Mouse (Mus musculus) layer of hippocampus, adult 9-10 months (tissue): ENCODE data around the gene Sdr42e1.

Experiments used
- DNase-seq: peaks from one replicate; pipeline ENCODE4 v3.0.0; 2022; ENCODE audit warnings: low spot score

The Sdr42e1 gene

GRCm38 (mm10) chr8:117673430-117673830 lies at the start of gene Sdr42e1:
Gene Sdr42e1, minus strand, starts transcription at chr8:117673689.
- DNase-seq, result peak; percentile 9

GRCm38 (mm10) chr8:117718152-117718860 lies 44.8 kb upstream of the Sdr42e1 start:
- DNase-seq, result no peak

- no peak for DNase-seq
Observed at GRCm38 (mm10) chr8:117715896-117716295, 42.4 kb upstream of the Sdr42e1 start.

GRCm38 (mm10) chr8:117714604-117715003 lies 41.1 kb upstream of the Sdr42e1 start:
- no peak for DNase-seq

GRCm38 (mm10) chr8:117712226-117712625 lies 38.7 kb upstream of the Sdr42e1 start:
- no peak for DNase-seq

GRCm38 (mm10) chr8:117706141-117706540 lies 32.7 kb upstream of the Sdr42e1 start:
- no peak for DNase-seq

GRCm38 (mm10) chr8:117702701-117703100 lies 29.2 kb upstream of the Sdr42e1 start:
- no peak for DNase-seq

- DNase-seq, result no peak
Observed at GRCm38 (mm10) chr8:117701859-117702258, 28.4 kb upstream of the Sdr42e1 start, which contains the start of gene Hsd17b2. Gene Hsd17b2, plus strand, starts transcription at chr8:117701904.

GRCm38 (mm10) chr8:117701246-117701645 lies 27.8 kb upstream of the Sdr42e1 start:
- no peak for DNase-seq

- DNase-seq, result no peak
Observed at GRCm38 (mm10) chr8:117700699-117701098, 27.2 kb upstream of the Sdr42e1 start.

- DNase-seq, result no peak
Observed at GRCm38 (mm10) chr8:117697248-117697647, 23.8 kb upstream of the Sdr42e1 start.

- no peak for DNase-seq
Observed at GRCm38 (mm10) chr8:117695636-117696035, 22.1 kb upstream of the Sdr42e1 start.

GRCm38 (mm10) chr8:117692131-117692530 lies 18.6 kb upstream of the Sdr42e1 start:
- DNase-seq, result no peak

GRCm38 (mm10) chr8:117687890-117688289 lies 14.4 kb upstream of the Sdr42e1 start:
- no peak for DNase-seq

GRCm38 (mm10) chr8:117684504-117684903 lies 11.0 kb upstream of the Sdr42e1 start:
- no peak for DNase-seq

- no peak for DNase-seq
Observed at GRCm38 (mm10) chr8:117683925-117684472, 10.5 kb upstream of the Sdr42e1 start.

- DNase-seq, result no peak
Observed at GRCm38 (mm10) chr8:117678650-117679049, 5.2 kb upstream of the Sdr42e1 start.

GRCm38 (mm10) chr8:117677011-117677410 lies 3.5 kb upstream of the Sdr42e1 start:
- DNase-seq, result no peak

- no peak for DNase-seq
Observed at GRCm38 (mm10) chr8:117676460-117676859, 3.0 kb upstream of the Sdr42e1 start.

- no peak for DNase-seq
Observed at GRCm38 (mm10) chr8:117675171-117675570, 1.7 kb upstream of the Sdr42e1 start.

- DNase-seq, result no peak
Observed at GRCm38 (mm10) chr8:117672558-117672957, 931 bp downstream of the Sdr42e1 start.

- DNase-seq, result no peak
Observed at GRCm38 (mm10) chr8:117670461-117670860, 3.0 kb downstream of the Sdr42e1 start.

- no peak for DNase-seq
Observed at GRCm38 (mm10) chr8:117667349-117668124, 6.0 kb downstream of the Sdr42e1 start.
